Mouse (Mus musculus) G1E (cell line): ENCODE measurements around the gene Rab3c. TPM values are rescaled to one million over a fixed set of nuclear protein-coding genes. Genes with fewer than 3 reads are reported as not detected.

Source experiments
- ATAC-seq: 2 replicates; pipeline ENCODE4 v1.8.0; 2016; ENCODE audit warnings: mild to moderate bottlenecking; ENCODE audit not compliant: insufficient number of reproducible peaks, poor library complexity, low FRiP score, severe bottlenecking; ENCODE audit errors: extremely low read depth
- DNase-seq: peaks from one replicate; pipeline ENCODE4 v3.0.0; 2012; ENCODE audit warnings: low spot score
- H3K27me3 ChIP-seq: 2 replicates; pipeline ENCODE4 v1.6.1; 2012; ENCODE audit warnings: mild to moderate bottlenecking, low read length, inconsistent platforms; ENCODE audit not compliant: insufficient read depth
- H3K36me3 ChIP-seq: replicated peaks from 2 replicates; pipeline ENCODE3; 2012; ENCODE audit warnings: mild to moderate bottlenecking, inconsistent platforms
- H3K4me1 ChIP-seq: 2 replicates; pipeline ENCODE4 v1.6.1; 2012; ENCODE audit warnings: low read depth, low read length, inconsistent platforms, mixed read lengths; ENCODE audit not compliant: insufficient read depth
- H3K4me3 ChIP-seq: 2 replicates; pipeline ENCODE4 v1.5.1; 2012; ENCODE audit warnings: low read depth, mild to moderate bottlenecking, inconsistent platforms, low read length, moderate library complexity, mixed read lengths
- H3K9me3 ChIP-seq: replicated peaks from 2 replicates; pipeline ENCODE4 v1.6.1; 2012; ENCODE audit warnings: inconsistent platforms
- CTCF ChIP-seq: IDR thresholded peaks from 2 replicates; pipeline ENCODE4 v1.5.1; 2012; ENCODE audit warnings: low read depth, low read length, inconsistent platforms, mixed read lengths
- GATA1 ChIP-seq: IDR thresholded peaks from 2 replicates; pipeline ENCODE4 v1.6.1; 2012; ENCODE audit warnings: borderline replicate concordance, low read length, inconsistent platforms, mixed read lengths
- GATA2 ChIP-seq: IDR thresholded peaks from 2 replicates; pipeline ENCODE4 v1.6.1; 2012; ENCODE audit warnings: low read depth, low read length, inconsistent platforms, borderline replicate concordance
- POLR2AphosphoS5 ChIP-seq: IDR thresholded peaks from 2 replicates; pipeline ENCODE4 v1.6.1; 2012; ENCODE audit warnings: low read depth, low read length, inconsistent platforms; ENCODE audit not compliant: insufficient replicate concordance
- TAL1 ChIP-seq: conservative IDR thresholded peaks from 2 replicates; pipeline ENCODE4 v1.6.1; 2012; ENCODE audit warnings: low read depth, low read length, inconsistent platforms, mixed read lengths
- polyA plus RNA-seq: library from polyadenylated mRNA; stranded (reverse); fragments of >175 nt; gene quantifications from 2 replicates; pipeline ENCODE4 v1.2.3, GENCODE M21; 2012
- total RNA-seq, 2 experiments: library from RNA; stranded (forward) in 1 of 2; stranded (reverse) in 1 of 2; fragments of 200-1000 nt in 1 of 2; fragments of >200 nt in 1 of 2; fragmentation: Nextera tagmentation in 1 of 2; gene quantifications; 2 replicates each; pipeline ENCODE4 v1.2.3; 2014 to 2017

The Rab3c gene
- total and polyA plus RNA-seq, 3 experiments, result 0.27 TPM; not detected in 2

GRCm38 (mm10) chr13:110238970-110239369 is 41.8 kb downstream of the Rab3c start:
- Histone ChIP-seq H3K4me3 (no peak overlapping the region), H3K36me3 (no peaks in the 10 kb centered on the region), H3K27me3 (no peaks in the 10 kb centered on the region), H3K9me3 (no peaks in the 10 kb centered on the region), H3K4me1 (no peaks in the 10 kb centered on the region)
- TF ChIP-seq GATA1 (no peak), GATA2 (no peak), TAL1 (no peak)
- ATAC-seq, result no peak
- no peak for DNase-seq

- Histone ChIP-seq H3K4me3 (no peak overlapping the region), H3K27me3 (no peaks in the 10 kb centered on the region), H3K36me3 (no peaks in the 10 kb centered on the region), H3K4me1 (no peaks in the 10 kb centered on the region), H3K9me3 (no peaks in the 10 kb centered on the region)
- no peak for DNase-seq
- ATAC-seq, result no peak
- no peak for TF ChIP-seq CTCF
These were observed 43.4 kb downstream of the Rab3c start for GRCm38 (mm10) chr13:110237209-110237935.

- no peaks in the 10 kb centered on the region for H3K9me3 ChIP-seq
- no peak for DNase-seq
- no peaks in the 10 kb centered on the region for H3K36me3 ChIP-seq
- H3K4me1 ChIP-seq, result no peaks in the 10 kb centered on the region
- TF ChIP-seq CTCF, result no peak
- no peak for TF ChIP-seq POLR2AphosphoS5
- TF ChIP-seq GATA2, result no peak
- no peak for TF ChIP-seq GATA1
- TF ChIP-seq TAL1, result no peak
- no peak for ATAC-seq
- no peaks in the 10 kb centered on the region for H3K27me3 ChIP-seq
- no peak overlapping the region for H3K4me3 ChIP-seq
These were observed 47.4 kb downstream of the Rab3c start for GRCm38 (mm10) chr13:110233364-110233763.

- H3K36me3 ChIP-seq, result no peaks in the 10 kb centered on the region
- H3K4me1 ChIP-seq, result no peaks in the 10 kb centered on the region
- H3K27me3 ChIP-seq, result no peaks in the 10 kb centered on the region
- ATAC-seq (no peak), DNase-seq (no peak)
- H3K4me3 ChIP-seq, result no peak overlapping the region
- TF ChIP-seq CTCF, result no peak
- TF ChIP-seq GATA1, result no peak
- no peak for TF ChIP-seq TAL1
- TF ChIP-seq GATA2, result no peak
- no peak for TF ChIP-seq POLR2AphosphoS5
- no peaks in the 10 kb centered on the region for H3K9me3 ChIP-seq
These were observed 49.6 kb downstream of the Rab3c start for GRCm38 (mm10) chr13:110231086-110231688.

- no peak for ATAC-seq
- H3K4me3 ChIP-seq, result no peak overlapping the region
- H3K4me1 ChIP-seq, result no peaks in the 10 kb centered on the region
- no peaks in the 10 kb centered on the region for H3K36me3 ChIP-seq
- H3K27me3 ChIP-seq, result no peaks in the 10 kb centered on the region
- TF ChIP-seq POLR2AphosphoS5, result no peak
- TF ChIP-seq TAL1, result no peak
- no peak for TF ChIP-seq GATA2
- TF ChIP-seq GATA1, result no peak
- no peak for DNase-seq
- H3K9me3 ChIP-seq, result no peaks in the 10 kb centered on the region
These were observed 50.8 kb downstream of the Rab3c start for GRCm38 (mm10) chr13:110230046-110230445.

- ATAC-seq, result no peak
- TF ChIP-seq TAL1 (no peak), CTCF (no peak), GATA2 (no peak), GATA1 (no peak), POLR2AphosphoS5 (no peak)
- Histone ChIP-seq H3K27me3 (no peaks in the 10 kb centered on the region), H3K9me3 (no peaks in the 10 kb centered on the region), H3K4me1 (no peaks in the 10 kb centered on the region), H3K36me3 (no peaks in the 10 kb centered on the region), H3K4me3 (no peak overlapping the region)
- DNase-seq, result no peak
These were observed 61.6 kb downstream of the Rab3c start for GRCm38 (mm10) chr13:110219195-110219594.

GRCm38 (mm10) chr13:110218497-110218896 is 62.3 kb downstream of the Rab3c start:
- no peak for DNase-seq
- Histone ChIP-seq H3K4me1 (no peaks in the 10 kb centered on the region), H3K4me3 (no peak overlapping the region), H3K27me3 (no peaks in the 10 kb centered on the region), H3K9me3 (no peaks in the 10 kb centered on the region), H3K36me3 (no peaks in the 10 kb centered on the region)
- TF ChIP-seq GATA2, result no peak
- no peak for TF ChIP-seq GATA1
- TF ChIP-seq TAL1, result no peak
- no peak for TF ChIP-seq CTCF
- TF ChIP-seq POLR2AphosphoS5, result no peak
- no peak for ATAC-seq
